Mouse (Mus musculus): Measurements from ENCODE around the gene Rlbp1. TPM values are rescaled to one million over a fixed set of nuclear protein-coding genes. Genes with fewer than 3 reads are reported as not detected.

Gene Rlbp1
- total and polyA plus RNA-seq, 3 experiments, result 0.38 TPM; not detected in 2

Other genes with a start within 250 kb of the Rlbp1 start
- 100 to 1,000 TPM; 214 to 349 TPM for gene Mfge8, start 238.0 kb downstream of the Rlbp1 start, total RNA-seq (2021)
- 526 and 669 TPM in 2 replicates for gene Mfge8, start 238.0 kb downstream of the Rlbp1 start, polyA plus RNA-seq (2012; rRNA removed)
- 1,000 to 10,000 TPM; 1,164 to 1,465 TPM for gene Abhd2, start 113.8 kb downstream of the Rlbp1 start, total RNA-seq (2021)
- 187 and 262 TPM in 2 replicates for gene Abhd2, start 113.8 kb downstream of the Rlbp1 start, polyA plus RNA-seq (2012; rRNA removed)
- gene Fanci, start 4.9 kb upstream of the Rlbp1 start, total RNA-seq (2021), result under 1 TPM; 0.35 to 0.49 TPM
- 0.37 and 0.44 TPM in 2 replicates for gene Fanci, start 4.9 kb upstream of the Rlbp1 start, polyA plus RNA-seq (2012; rRNA removed)
- 10 to 100 TPM; 65.7 to 69.3 TPM for gene Polg, start 79.3 kb upstream of the Rlbp1 start, total RNA-seq (2021)
- 49.3 and 50.1 TPM in 2 replicates for gene Polg, start 79.3 kb upstream of the Rlbp1 start, polyA plus RNA-seq (2012; rRNA removed)
- 10 to 100 TPM; 25.7 to 44.4 TPM for gene Rhcg, start 230.6 kb upstream of the Rlbp1 start, total RNA-seq (2021)
- 0.67 and 10.0 TPM in 2 replicates for gene Rhcg, start 230.6 kb upstream of the Rlbp1 start, polyA plus RNA-seq (2012; rRNA removed)

All from adrenal gland, adult 2 months (tissue).